Comparison of ENCODE assay signal across 8 mouse cellular contexts in genomic region chr10:82901436-82901835, GRCm38 (mm10). TPM values are rescaled to one million over a fixed set of nuclear protein-coding genes. Genes with fewer than 3 reads are reported as not detected.
DNase-seq lines count a peak whose midpoint lies in the region; ATAC-seq and TF ChIP-seq lines count a peak whose summit lies in the region.

No protein-coding gene starts in this region.

- WGBS in hindbrain, postnatal 0 days = 4% methylated on average over 7 of the region's 7 CpGs

- H3K36me3 ChIP-seq in hindbrain, postnatal 0 days (ENCODE audit: insufficient read depth, low read length) = peaks cover 16% of the 10 kb centered on the region

- DNase-seq in T-cell, adult 2 months (ENCODE audit: low spot score) = peak; percentile 83
- DNase-seq in cerebellum, postnatal 25 days = peak; percentile 86 to 90
- DNase-seq in gastrocnemius, adult 18-20 months (ENCODE audit: low spot score) = peak; percentile 86
- DNase-seq in hindbrain, postnatal 0 days (ENCODE audit: low spot score) = peak; percentile 79
- peak; percentile 76 for DNase-seq in left cerebral cortex, adult 11 months (ENCODE audit: low spot score)
- DNase-seq in lung, postnatal 4 days = peak; percentile 85 to 90
- peak; percentile 72 for DNase-seq in right cerebral cortex, adult 18-20 months
- DNase-seq in urinary bladder, adult 2 months (ENCODE audit: low spot score) = peak; percentile 80

- H3K27me3 ChIP-seq in hindbrain, postnatal 0 days (ENCODE audit: insufficient read depth, low read length) = no peaks in the 10 kb centered on the region

- H3K4me2 ChIP-seq in hindbrain, postnatal 0 days (ENCODE audit: low read depth, low read length) = no peak overlapping the region

- peak; percentile 55; the same call in 1 of the 2 replicates for ATAC-seq in hindbrain, postnatal 0 days

- H3K9me3 ChIP-seq in hindbrain, postnatal 0 days (ENCODE audit: low read length) = no peaks in the 10 kb centered on the region

- H3K27ac ChIP-seq in hindbrain, postnatal 0 days = no peak overlapping the region

- H3K4me3 ChIP-seq in hindbrain, postnatal 0 days (ENCODE audit: low read length) = no peak overlapping the region

- H3K4me1 ChIP-seq in hindbrain, postnatal 0 days (ENCODE audit: insufficient read depth, low read length) = 0 out of 2 replicates have a peak, but pooled peaks cover 7% of the 10 kb centered on the region

- TF ChIP-seq CTCF in hindbrain, postnatal 0 days (IDR thresholded peaks at IDR 0.05; ENCODE audit: low read depth) = peak; percentile 89

- H3K9ac ChIP-seq in hindbrain, postnatal 0 days (replicated peaks; ENCODE audit: low read length) = no peak overlapping the region

RNA-seq across cellular contexts. Expression of gene Eid3, which starts 35.0 kb away (rescaled TPM):
- 1 to 10 TPM in 1 of 2 experiments, under 1 TPM in 1; 0.90 to 1.1 TPM for total RNA-seq in gastrocnemius, adult 18-20 months (2021)
- total RNA-seq in hindbrain, postnatal 0 days (2014; rRNA removed) = 0.50 and 2.6 TPM in 2 replicates
- polyA plus RNA-seq in hindbrain, postnatal 0 days (2015; fragmentation: Nextera tagmentation; extraction: Ambion mirVana) = 0.26 and 0.33 TPM in 2 replicates
- polyA plus RNA-seq in urinary bladder, adult 2 months (2012; rRNA removed) = 0.22 and 0.77 TPM in 2 replicates
